Mouse (Mus musculus): ENCODE measurements around the gene Kmt2a. TPM values are rescaled to one million over a fixed set of nuclear protein-coding genes. Genes with fewer than 3 reads are reported as not detected.

Kmt2a gene
- polyA plus RNA-seq (2015; fragmentation: Nextera tagmentation; extraction: Ambion mirVana), result 5.4 and 6.0 TPM in 2 replicates

DNA sequence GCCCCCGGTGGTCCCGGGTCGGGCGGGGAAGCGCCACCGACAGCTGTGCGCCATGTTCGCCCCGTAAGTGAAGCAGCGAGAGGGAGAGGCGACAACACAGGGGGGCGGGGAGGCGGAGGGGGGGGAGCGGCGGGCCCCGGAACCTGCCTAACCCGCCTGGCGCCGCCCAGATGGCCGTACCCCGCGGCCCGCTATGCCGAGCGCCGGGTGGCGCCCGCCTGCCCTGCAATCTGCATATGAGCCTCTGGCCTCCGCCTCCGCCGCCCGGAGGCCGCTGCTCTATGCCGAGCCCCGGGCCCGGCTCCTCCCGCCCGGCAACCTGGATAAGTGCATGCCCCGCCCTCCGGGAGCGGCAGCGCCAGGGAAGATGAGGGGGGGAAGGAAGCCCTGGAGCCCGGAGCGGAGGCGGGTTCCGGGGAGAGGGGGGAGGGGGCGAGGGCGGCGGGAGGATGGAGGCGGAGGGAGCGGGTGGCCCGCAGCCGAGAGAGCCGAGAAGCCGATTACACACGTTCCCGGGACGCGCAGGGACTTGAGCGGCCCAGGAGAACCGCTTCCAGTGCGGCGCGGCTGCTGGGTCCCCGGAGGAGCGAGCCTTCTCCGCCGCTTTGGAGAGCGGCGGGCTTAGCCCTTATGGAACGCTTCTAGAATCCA is at the start of gene Kmt2a:
Kmt2a (minus strand) TSS at position 76 of the 651 bp plus-strand sequence.

GRCm38 (mm10) chr9:44920374-44921122 is 39.5 kb upstream of the Kmt2a start, which contains the start of gene Atp5l:
Gene Atp5l (minus strand): TSS chr9:44920742.

GRCm38 (mm10) chr9:44802808-44803450 is 78.2 kb downstream of the Kmt2a start, which contains the start of gene Ttc36:
Gene Ttc36 (minus strand): TSS chr9:44803072.

GRCm38 (mm10) chr9:44799102-44799957 is 81.8 kb downstream of the Kmt2a start, which contains the start of gene Tmem25:
Gene Tmem25 (minus strand): TSS chr9:44799307.

GRCm38 (mm10) chr9:44767101-44768028 is 113.7 kb downstream of the Kmt2a start, which contains the start of the genes Arcn1 and Ift46:
Gene Arcn1 (minus strand): TSS chr9:44767845.
Gene Ift46 (plus strand): TSS chr9:44767908.

Other genes with a start within 250 kb of the Kmt2a start
- gene Treh, start 208.1 kb downstream of the Kmt2a start, polyA plus RNA-seq (2015; fragmentation: Nextera tagmentation; extraction: Ambion mirVana), result not detected in 2 replicates
- 22.6 and 23.0 TPM in 2 replicates for gene Phldb1, start 146.1 kb downstream of the Kmt2a start, polyA plus RNA-seq (2015; fragmentation: Nextera tagmentation; extraction: Ambion mirVana)
- gene Arcn1, start 113.5 kb downstream of the Kmt2a start, polyA plus RNA-seq (2015; fragmentation: Nextera tagmentation; extraction: Ambion mirVana), result 114 and 138 TPM in 2 replicates
- 52.6 and 52.9 TPM in 2 replicates for gene Ift46, start 113.4 kb downstream of the Kmt2a start, polyA plus RNA-seq (2015; fragmentation: Nextera tagmentation; extraction: Ambion mirVana)
- 0.83 and 1.4 TPM in 2 replicates for gene Tmem25, start 82.0 kb downstream of the Kmt2a start, polyA plus RNA-seq (2015; fragmentation: Nextera tagmentation; extraction: Ambion mirVana)
- 0.82 and 2.0 TPM in 2 replicates for gene Ttc36, start 78.2 kb downstream of the Kmt2a start, polyA plus RNA-seq (2015; fragmentation: Nextera tagmentation; extraction: Ambion mirVana)
- gene Atp5l, start 39.4 kb upstream of the Kmt2a start, polyA plus RNA-seq (2015; fragmentation: Nextera tagmentation; extraction: Ambion mirVana), result 960 and 1,026 TPM in 2 replicates
- 14.1 and 14.8 TPM in 2 replicates for gene Ube4a, start 84.3 kb upstream of the Kmt2a start, polyA plus RNA-seq (2015; fragmentation: Nextera tagmentation; extraction: Ambion mirVana)
- gene Cd3g, start 99.1 kb upstream of the Kmt2a start, polyA plus RNA-seq (2015; fragmentation: Nextera tagmentation; extraction: Ambion mirVana), result not detected in 2 replicates
- gene Cd3d, start 100.5 kb upstream of the Kmt2a start, polyA plus RNA-seq (2015; fragmentation: Nextera tagmentation; extraction: Ambion mirVana), result not detected in 2 replicates
- gene Cd3e, start 128.3 kb upstream of the Kmt2a start, polyA plus RNA-seq (2015; fragmentation: Nextera tagmentation; extraction: Ambion mirVana), result not detected in 2 replicates
- gene Mpzl2, start 158.5 kb upstream of the Kmt2a start, polyA plus RNA-seq (2015; fragmentation: Nextera tagmentation; extraction: Ambion mirVana), result 28.8 and 36.6 TPM in 2 replicates
- 17.3 and 22.1 TPM in 2 replicates for gene Mpzl3, start 173.9 kb upstream of the Kmt2a start, polyA plus RNA-seq (2015; fragmentation: Nextera tagmentation; extraction: Ambion mirVana)
- gene Jaml, start 197.9 kb upstream of the Kmt2a start, polyA plus RNA-seq (2015; fragmentation: Nextera tagmentation; extraction: Ambion mirVana), result 0.10 and 0.18 TPM in 2 replicates
- gene Scn2b, start 236.5 kb upstream of the Kmt2a start, polyA plus RNA-seq (2015; fragmentation: Nextera tagmentation; extraction: Ambion mirVana), result 0.29 and 0.36 TPM in 2 replicates